Mouse (Mus musculus) MEL (cell line): Measurements from ENCODE around the gene Kif6.

Experiments
- CTCF ChIP-seq, 3 experiments: IDR thresholded peaks in 2 of 3; conservative IDR thresholded peaks in 1 of 3; 2 replicates each; pipeline ENCODE4 v1.5.1; 2011 to 2012; ENCODE audit warnings: low read length in 3 of 3, low read depth in 2 of 3, mild to moderate bottlenecking in 2 of 3, improper control_type of control experiment in 1 of 3, inconsistent platforms in 1 of 3, mixed read lengths in 1 of 3, moderate library complexity in 1 of 3; ENCODE audit not compliant: control insufficient read depth in 1 of 3, insufficient read depth in 1 of 3, poor library complexity in 1 of 3, severe bottlenecking in 1 of 3
- ELF1 ChIP-seq: IDR thresholded peaks from 2 replicates; pipeline ENCODE4 v1.6.1; 2014; ENCODE audit warnings: low read depth, mild to moderate bottlenecking, inconsistent platforms, low read length, improper control_type of control experiment, moderate library complexity
- EP300 ChIP-seq, 2 experiments: IDR thresholded peaks; 2 replicates each; pipeline ENCODE4 v1.6.1; 2011; ENCODE audit warnings: improper control_type of control experiment in 2 of 2, low read length in 2 of 2, low read depth in 1 of 2, mild to moderate bottlenecking in 1 of 2
- GABPA ChIP-seq: IDR thresholded peaks from 2 replicates; pipeline ENCODE4 v1.6.1; 2012; ENCODE audit warnings: low read depth, mild to moderate bottlenecking, inconsistent platforms, low read length, improper control_type of control experiment, moderate library complexity
- NELFE ChIP-seq: IDR thresholded peaks from 2 replicates; pipeline ENCODE4 v1.6.1; 2011; ENCODE audit warnings: low read depth, low read length, improper control_type of control experiment
- POLR2A ChIP-seq, 2 experiments: IDR thresholded peaks; 2 replicates each; pipeline ENCODE4 v1.6.1; 2011 to 2012; ENCODE audit warnings: low read length in 2 of 2, mild to moderate bottlenecking in 2 of 2, control low read depth in 1 of 2, improper control_type of control experiment in 1 of 2, low read depth in 1 of 2, moderate library complexity in 1 of 2; ENCODE audit not compliant: control insufficient read depth in 1 of 2, insufficient read depth in 1 of 2, poor library complexity in 1 of 2
- RAD21 ChIP-seq: IDR thresholded peaks from 2 replicates; pipeline ENCODE4 v1.6.1; 2011; ENCODE audit warnings: mild to moderate bottlenecking, low read depth, low read length, improper control_type of control experiment
- ZC3H11A ChIP-seq: IDR thresholded peaks from 2 replicates; pipeline ENCODE4 v1.6.1; 2012; ENCODE audit warnings: low read depth, mild to moderate bottlenecking, inconsistent platforms, low read length, improper control_type of control experiment

DNA sequence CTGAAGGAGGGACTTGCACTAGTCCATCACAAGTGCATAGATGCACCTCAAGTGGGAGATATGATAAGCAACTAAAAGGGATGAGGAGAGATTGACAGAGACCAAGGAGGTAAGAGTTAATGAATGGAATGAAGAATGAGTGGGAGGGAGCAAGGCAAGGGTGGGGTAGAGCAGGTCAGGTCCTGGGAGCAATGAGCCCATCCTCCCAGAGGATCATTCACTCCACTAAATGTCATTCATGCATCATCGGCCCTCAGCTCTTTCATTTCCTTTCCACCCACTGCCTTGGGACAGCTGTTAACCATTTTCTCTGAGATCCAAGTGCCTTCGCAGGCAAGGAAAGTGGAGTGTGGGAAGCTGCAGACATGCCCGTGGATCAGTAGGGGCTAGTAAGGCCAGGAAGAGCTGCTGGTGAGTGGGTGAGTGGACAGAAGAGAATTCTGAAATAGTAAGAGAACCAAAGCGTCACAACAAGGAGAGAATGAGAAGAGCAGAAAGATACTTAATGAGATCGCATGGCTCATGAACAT, 95.2 kb downstream of the Kif6 start:
- TF ChIP-seq ELF1 (no peak), CTCF (IDR thresholded peaks at IDR 0.05 in 2 of 3, conservative IDR thresholded peaks at IDR 0.05 in 1 of 3; ENCODE audit: control insufficient read depth in 1 of 3, insufficient read depth in 1 of 3, low read depth in 2 of 3, low read length in 3 of 3, poor library complexity in 1 of 3, severe bottlenecking in 1 of 3) (no peak), RAD21 (no peak), ZC3H11A (no peak), NELFE (no peak), POLR2A (IDR thresholded peaks at IDR 0.05; ENCODE audit: control insufficient read depth in 1 of 2, insufficient read depth in 1 of 2, low read depth in 1 of 2, low read length in 2 of 2, poor library complexity in 1 of 2) (no peak), EP300 (IDR thresholded peaks at IDR 0.05; ENCODE audit: low read depth in 1 of 2, low read length in 2 of 2) (no peak), GABPA (no peak)
